In the genomic region with DNA sequence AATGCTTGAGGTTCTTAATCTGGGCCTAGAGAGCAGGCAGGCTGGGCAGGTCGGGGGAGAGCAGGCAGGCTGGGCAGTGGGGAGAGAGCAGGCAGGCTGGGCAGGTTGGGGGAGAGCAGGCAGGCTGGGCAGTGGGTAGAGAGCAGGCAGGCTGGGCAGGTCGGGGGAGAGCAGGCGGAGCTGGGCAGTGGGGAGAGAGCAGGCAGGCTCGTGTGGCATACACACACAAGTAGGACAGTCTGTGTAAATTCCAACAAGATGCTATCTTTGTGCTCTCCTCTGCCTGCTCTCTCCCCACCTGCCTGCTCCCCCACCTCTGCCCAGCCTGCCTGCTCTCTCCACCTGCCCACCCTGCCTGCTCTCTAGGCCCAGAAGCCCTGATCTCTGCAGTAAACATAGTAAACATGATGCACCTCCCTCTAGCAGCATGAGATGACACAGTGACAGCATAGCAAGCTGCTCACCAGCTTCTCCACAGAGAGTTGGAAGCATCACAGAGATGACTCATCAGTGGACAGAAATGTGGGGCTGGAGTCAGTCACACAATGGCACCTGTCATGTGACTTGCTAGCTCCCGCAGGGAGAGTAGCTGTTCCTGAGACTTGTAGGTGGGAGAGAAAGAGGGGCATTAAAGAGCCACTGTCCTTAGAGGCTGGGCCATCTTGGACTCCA, we compare ENCODE assay signal across 13 mouse cellular contexts.
A peak's percentile ranks its signal among the peaks of the same experiment; 100 is the strongest.
DNase-seq lines count a peak whose midpoint lies in the region; ATAC-seq lines count a peak whose summit lies in the region.
"Had no signal": no experiment of that assay in that cellular context is flagged by ENCODE, and none has a peak within 500 bp of the region (broad histone marks: within the 10 kb centered on the region; RNA-seq: fewer than 3 reads in every experiment).

No protein-coding gene starts in this region.

- peaks cover 19% of the 10 kb centered on the region for H3K4me1 ChIP-seq in hindbrain, embryonic 10.5 days (replicated peaks)
- H3K4me1 ChIP-seq in hindbrain, embryonic 14.5 days (replicated peaks; ENCODE audit: control insufficient read depth, insufficient read depth, low read length), result peaks cover 3% of the 10 kb centered on the region; the same call in 1 of the 2 replicates
- H3K4me1 ChIP-seq: limb, embryonic 13.5 days; stomach, embryonic 15.5 days had no signal

- no peaks in the 10 kb centered on the region for H3K36me3 ChIP-seq in hindbrain, embryonic 10.5 days
- no peaks in the 10 kb centered on the region for H3K36me3 ChIP-seq in hindbrain, embryonic 14.5 days (replicated peaks; ENCODE audit: control insufficient read depth, insufficient read depth)
- H3K36me3 ChIP-seq: heart, embryonic 13.5 days; limb, embryonic 13.5 days; stomach, embryonic 15.5 days had no signal

- no peak overlapping the region for H3K4me2 ChIP-seq in hindbrain, embryonic 14.5 days (replicated peaks)
- H3K4me2 ChIP-seq: heart, embryonic 13.5 days; limb, embryonic 13.5 days; stomach, embryonic 15.5 days had no signal

- DNase-seq in hindbrain, embryonic 10.5 days (ENCODE audit: low spot score), result no peak
- no peak for DNase-seq in hindbrain, embryonic 14.5 days (ENCODE audit: low spot score)
- peak; percentile 17 for DNase-seq in 3T3-L1 (ENCODE audit: low read depth, low spot score)
- peak; percentile 74 for DNase-seq in Muller cell, postnatal 12 days (ENCODE audit: inconsistent ontology term)
- peak; percentile 50 to 58 for DNase-seq in layer of hippocampus, adult 8-10 months (ENCODE audit: low spot score in 2 of 2)
- no peak for DNase-seq in testis, postnatal 10 days (ENCODE audit: low spot score)
- DNase-seq in heart, adult 11 months, result no peak

- no peak overlapping the region for H3K9ac ChIP-seq in hindbrain, embryonic 14.5 days
- H3K9ac ChIP-seq: heart, embryonic 13.5 days; limb, embryonic 13.5 days; stomach, embryonic 15.5 days had no signal

- no peak overlapping the region for H3K4me3 ChIP-seq in hindbrain, embryonic 10.5 days
- H3K4me3 ChIP-seq in hindbrain, embryonic 14.5 days (replicated peaks; ENCODE audit: low read length), result no peak overlapping the region
- H3K4me3 ChIP-seq: heart, embryonic 13.5 days; limb, embryonic 13.5 days; stomach, embryonic 15.5 days had no signal

- H3K27me3 ChIP-seq in hindbrain, embryonic 10.5 days (ENCODE audit: insufficient read depth, poor library complexity, severe bottlenecking), result 0 out of 2 replicates have a peak, but pooled peaks cover 5% of the 10 kb centered on the region
- H3K27me3 ChIP-seq in hindbrain, embryonic 14.5 days (ENCODE audit: control insufficient read depth, insufficient read depth, low read length), result no peaks in the 10 kb centered on the region
- H3K27me3 ChIP-seq: heart, embryonic 13.5 days; stomach, embryonic 15.5 days had no signal

- no peak for ATAC-seq in hindbrain, embryonic 14.5 days (ENCODE audit: low FRiP score)
- ATAC-seq in erythroid progenitor cell, adult 5-6 weeks (replicated peaks; ENCODE audit: low FRiP score, poor library complexity, severe bottlenecking), result no peak
- ATAC-seq: intestine, postnatal 0 days had no signal

- WGBS in hindbrain, embryonic 10.5 days, result 55% methylated on average over 4 of the region's 5 CpGs
- WGBS in hindbrain, embryonic 14.5 days, result 49% methylated on average over 5 of the region's 5 CpGs

- peak overlapping the region; percentile 64 for H3K27ac ChIP-seq in hindbrain, embryonic 10.5 days
- no peak overlapping the region for H3K27ac ChIP-seq in hindbrain, embryonic 14.5 days
- H3K27ac ChIP-seq: heart, embryonic 13.5 days; limb, embryonic 13.5 days; macrophage; stomach, embryonic 15.5 days had no signal

- H3K9me3 ChIP-seq in hindbrain, embryonic 10.5 days, result no peaks in the 10 kb centered on the region
- H3K9me3 ChIP-seq in hindbrain, embryonic 14.5 days (ENCODE audit: control insufficient read depth, low read length), result no peaks in the 10 kb centered on the region
- H3K9me3 ChIP-seq: heart, embryonic 13.5 days; limb, embryonic 13.5 days had no signal

Comparison
In these comparisons a context has a peak if more than half of its experiments do, and no peak if none do; other contexts are left out.
1. DNase-seq: peak in 3T3-L1 (single experiment), Muller cell, postnatal 12 days (single experiment) and layer of hippocampus, adult 8-10 months (2 of 2); none in hindbrain, embryonic 10.5 days (single experiment), hindbrain, embryonic 14.5 days (single experiment), testis, postnatal 10 days (single experiment) and heart, adult 11 months (single experiment).